Mouse (Mus musculus) adrenal gland (tissue): ENCODE results near the gene Trib2.

Source experiments
- intact Hi-C: fragments of 180-260 bp; cut with DNase I; formaldehyde crosslinking; loops from one replicate; pipeline ENCODE4 v1.15.1; 2025
- microRNA-seq, 2 experiments: library from miRNA; unstranded; fragments of <30 nt; microRNA quantifications; one replicate each; pipeline ENCODE4; 2019

The Trib2 gene

DNA sequence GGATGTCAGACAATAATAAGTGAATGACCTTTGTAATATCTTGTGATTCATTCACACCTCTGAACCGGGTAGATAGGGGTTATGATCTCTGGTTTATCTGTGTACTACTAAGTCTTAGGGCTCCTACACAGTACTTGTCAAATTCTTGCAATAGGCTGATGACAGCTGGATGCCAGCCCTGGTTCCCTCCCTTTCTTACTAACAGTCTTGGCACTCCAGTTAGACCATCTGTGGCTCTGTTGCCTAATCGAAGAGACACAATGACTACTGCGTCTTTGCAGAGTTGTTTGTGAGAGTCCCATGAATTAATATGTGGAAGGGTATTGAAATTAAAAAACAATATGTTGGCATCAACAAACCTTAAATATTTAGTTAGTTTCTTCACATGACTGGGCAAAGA, 48.2 kb downstream of the Trib2 start:
- intact Hi-C loops: no loop called here

DNA sequence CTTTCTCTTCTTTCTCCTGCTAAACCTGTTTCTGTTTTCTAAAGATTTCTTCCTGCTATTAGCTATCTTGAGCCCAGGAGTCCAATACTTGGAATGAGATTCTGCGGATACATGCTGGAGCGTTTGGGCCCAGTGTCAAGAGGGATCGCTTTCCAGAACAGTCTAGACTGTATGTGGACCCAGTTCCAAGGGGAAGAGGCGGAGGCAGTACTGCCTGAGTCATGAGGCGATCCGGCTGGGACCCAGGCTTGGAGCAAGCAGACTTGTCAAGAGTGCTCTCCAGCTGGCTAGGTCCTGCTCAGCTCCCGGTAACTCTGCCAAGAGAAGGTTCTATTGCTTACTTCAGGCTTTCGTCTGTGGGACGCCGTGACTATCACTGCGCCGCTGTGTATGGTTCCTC, 50.7 kb downstream of the Trib2 start:
- intact Hi-C loops: no loop called here

DNA sequence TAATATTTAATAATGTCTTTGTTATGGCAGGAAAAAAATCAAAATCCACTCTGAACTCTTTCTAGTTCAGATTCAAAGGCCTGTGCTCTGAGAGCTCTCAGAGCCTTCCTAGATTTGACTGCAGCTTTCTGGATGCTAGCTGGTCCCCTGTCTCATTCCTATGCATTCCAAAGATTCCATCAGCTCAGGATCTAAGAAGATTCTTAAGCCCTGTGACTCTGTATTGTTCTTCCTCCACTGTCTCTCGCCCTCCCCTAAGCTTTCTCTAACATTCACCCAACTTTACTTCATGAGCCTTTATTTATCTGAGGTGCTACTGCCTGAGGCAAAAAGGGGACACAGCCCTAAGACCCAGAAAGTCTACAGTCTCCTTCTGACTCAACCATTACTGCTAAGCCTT, 51.5 kb downstream of the Trib2 start:
- intact Hi-C loops: no loop called here

DNA sequence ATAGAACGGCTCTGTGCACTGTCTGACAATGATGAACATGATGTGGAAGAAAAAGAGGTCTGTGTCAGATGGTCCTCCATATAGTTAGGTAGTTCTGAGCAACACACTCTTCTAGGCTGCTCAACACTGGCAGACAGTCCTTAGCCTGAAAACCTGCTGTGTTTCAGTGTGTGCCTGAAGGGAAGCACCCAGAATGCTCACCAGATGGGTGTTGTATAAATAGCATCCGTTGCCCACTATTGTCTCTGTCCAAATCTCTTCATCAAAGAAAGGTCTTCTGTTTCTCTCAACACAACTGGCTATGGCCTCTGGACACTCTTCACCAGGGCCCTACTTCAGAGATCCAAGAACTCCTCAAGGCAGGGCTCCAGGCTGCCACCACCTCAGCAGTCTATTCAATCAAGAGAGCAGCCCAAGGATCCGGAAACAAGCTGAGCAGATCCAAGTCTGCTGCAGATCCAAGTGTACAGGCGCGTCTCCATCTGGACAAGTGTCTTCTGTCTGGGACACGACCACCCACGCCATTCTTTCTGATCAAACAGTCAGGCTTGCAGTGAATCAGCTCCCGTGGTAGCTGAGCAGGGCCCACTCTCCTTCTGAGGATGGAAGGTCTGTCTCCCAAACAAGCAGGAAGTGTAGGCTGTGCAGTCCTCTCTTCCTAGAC, 55.1 kb downstream of the Trib2 start:
- intact Hi-C loops: no loop called here

DNA sequence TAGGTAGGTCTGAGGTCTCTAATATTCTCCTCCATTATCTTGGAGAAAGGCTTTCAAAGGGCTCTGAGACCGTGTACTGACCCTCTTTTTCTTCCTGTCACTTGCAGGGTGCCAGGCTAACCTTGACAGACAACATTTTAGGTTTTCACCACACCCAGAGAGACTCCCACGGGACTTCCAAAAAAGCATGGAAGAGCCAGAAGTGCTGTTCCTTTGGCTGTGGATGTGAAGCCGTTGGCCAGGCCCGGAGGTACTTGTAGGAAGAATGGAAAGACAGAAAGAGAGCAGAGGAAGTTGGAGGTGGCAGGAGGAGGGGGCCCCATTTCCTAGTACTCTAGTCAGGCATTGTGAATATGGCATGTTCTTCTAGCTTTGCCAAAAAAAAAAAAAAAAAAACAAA, 56.0 kb downstream of the Trib2 start:
- intact Hi-C loops: no loop called here

DNA sequence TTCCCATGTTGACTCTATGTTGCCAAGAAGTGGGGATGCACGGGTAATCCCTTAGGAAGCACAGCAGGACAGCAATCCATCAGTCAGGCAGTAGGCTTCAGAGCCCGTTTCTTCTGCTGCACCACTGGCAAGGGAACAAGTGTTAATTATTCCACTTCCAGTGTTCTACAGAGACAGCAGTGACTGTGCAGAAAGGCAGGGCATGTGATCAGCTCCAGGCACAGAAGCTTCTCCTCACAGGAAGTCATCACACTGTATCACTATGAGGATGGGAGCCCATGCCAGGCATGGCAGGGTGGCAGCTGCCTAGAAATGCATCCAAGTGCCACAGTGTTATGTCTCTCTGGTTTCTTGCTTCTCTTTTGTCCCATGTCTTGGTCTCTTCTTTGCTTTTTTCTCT, 57.9 kb downstream of the Trib2 start:
- intact Hi-C loops: no loop called here

DNA sequence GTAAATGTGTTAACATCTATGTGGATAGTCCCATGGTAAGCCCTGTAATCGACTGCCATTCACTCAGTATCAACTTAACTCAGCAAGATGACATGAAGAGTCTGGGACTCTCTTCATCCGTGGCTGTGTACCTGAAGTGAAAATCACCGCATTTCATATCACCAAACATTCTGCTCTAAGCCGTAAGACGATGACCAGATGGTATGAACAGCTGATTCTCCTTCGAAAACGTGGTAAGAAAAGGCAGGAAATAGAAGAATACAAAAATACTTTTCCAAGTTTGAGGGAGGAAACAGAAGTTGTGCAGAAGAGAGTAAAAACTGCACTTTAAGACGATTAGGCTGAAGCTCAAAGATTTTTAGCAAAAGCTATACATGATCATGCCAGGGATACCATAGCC, 59.4 kb downstream of the Trib2 start:
- intact Hi-C loops: no loop called here

DNA sequence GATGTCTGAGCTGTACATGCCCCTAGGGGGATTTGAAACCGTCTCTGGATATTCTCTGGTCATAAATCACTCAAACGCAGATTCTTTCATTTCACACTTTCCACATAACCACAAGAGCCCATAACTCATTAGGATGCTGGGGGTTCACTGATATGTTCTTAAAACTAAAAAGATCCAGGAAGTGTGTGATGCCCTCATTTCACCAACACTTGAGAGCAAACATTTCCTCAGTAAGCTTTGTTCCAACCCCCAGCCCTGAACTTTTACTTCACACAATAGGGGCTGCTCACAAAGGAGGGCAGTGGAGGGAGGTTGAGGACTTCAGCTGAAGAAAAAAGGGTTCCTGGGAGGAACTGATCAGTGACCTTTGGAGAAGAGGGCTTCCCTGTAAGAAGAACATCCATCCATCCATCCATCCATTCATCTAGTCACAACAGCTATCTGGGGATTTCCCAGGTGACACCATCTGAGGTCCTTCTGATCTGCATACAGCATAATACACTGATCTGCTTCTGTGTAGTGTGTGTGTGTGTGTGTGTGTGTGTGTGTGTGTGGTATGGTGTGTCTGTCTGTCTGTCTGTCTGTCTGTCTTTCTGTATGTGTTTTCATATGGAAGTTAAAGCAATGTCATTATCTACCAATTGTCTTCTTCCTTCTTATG, 61.6 kb downstream of the Trib2 start:
- intact Hi-C loops: no loop called here

DNA sequence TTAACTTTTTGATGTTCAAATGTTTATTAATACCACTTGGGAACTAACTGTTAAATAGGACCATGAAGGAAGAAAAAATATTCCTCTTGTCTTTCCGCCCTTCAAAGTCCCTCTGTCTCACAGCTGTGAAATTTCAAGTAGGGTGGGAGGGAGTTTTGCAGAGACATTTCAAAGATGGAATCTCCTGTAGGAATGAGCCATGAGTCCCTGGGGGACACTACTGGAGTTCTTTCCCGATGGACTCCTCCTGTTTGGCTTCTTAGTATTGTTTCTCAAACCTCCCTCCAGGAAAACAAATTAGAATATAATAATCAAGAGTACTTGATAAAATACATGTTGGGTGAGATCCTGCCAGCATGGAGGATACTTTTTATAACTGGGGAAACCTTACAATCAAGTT, 62.1 kb downstream of the Trib2 start:
- intact Hi-C loops: no loop called here

DNA sequence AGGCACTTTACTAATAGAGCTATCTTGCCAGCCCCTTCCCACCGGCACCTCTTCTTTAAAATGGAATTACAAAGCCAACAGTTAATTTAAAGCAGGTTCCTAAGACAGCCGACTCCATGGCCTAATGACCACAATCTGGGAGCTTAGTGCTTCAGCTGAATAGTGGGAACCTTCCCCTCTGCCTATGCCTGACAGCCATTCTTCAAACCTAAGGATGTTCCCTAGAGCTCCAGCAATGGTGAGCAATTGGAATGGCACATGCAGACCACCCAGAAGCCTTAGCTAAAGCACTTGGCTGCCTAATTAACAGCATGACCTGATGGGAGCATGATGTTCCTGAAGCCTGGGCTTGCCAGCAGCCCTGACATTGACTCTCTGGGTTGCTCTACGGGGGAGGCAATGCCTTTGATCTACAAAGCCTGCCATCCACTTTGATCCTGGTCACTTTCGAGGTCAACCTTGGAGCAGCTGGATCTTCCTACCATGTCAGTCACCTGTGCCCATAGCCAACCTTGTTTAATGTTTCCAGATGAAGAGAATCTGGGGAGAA, 67.0 kb downstream of the Trib2 start:
- intact Hi-C loops: no loop called here

DNA sequence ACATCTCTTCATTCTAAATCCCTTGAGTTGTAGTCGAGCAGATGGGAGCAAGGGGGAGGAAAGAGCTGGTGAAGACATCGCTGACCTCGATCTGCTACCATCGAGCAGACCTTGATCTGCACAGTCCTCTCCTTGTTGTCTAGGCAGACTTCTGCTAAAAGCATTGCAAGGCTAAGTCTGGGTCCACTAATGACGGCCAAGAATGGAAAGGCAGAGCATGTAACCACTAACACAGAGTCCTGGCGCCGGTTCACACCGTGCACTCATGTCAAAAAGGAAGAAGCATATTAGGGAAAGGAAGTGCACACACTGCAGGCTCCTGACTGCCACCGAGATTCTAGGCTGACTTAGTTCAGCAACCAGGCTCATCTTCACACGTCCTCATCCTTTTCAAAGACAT, 71.0 kb downstream of the Trib2 start:
- intact Hi-C loops: no loop called here

Small RNAs within 50 kb of the gene (microRNA-seq; reads per million reads assigned to microRNA genes)
- 0 reads per million in 2 experiments for gene Mir6387
